Mouse (Mus musculus) heart, embryonic 14.5 days (tissue): ENCODE results near the gene Anks1b. TPM values are rescaled to one million over a fixed set of nuclear protein-coding genes. Genes with fewer than 3 reads are reported as not detected.

ENCODE experiments used
- ATAC-seq: fragments of 200-750 bp; cut with Nextera tagmentation; 2 replicates; pipeline ENCODE4 v1.8.0; 2017; ENCODE audit warnings: low read depth, moderate TSS enrichment; ENCODE audit not compliant: insufficient number of reproducible peaks, insufficient read depth, low FRiP score
- H3K27ac ChIP-seq, 2 experiments: fragments of 200-500 bp in 1 of 2; fragments of 300-500 bp in 1 of 2; sonication (generic) in 1 of 2; replicated peaks in 1 of 2; 2 replicates each; pipeline ENCODE4 v1.5.1; 2012 to 2014; ENCODE audit warnings: low read depth in 2 of 2, low read length in 2 of 2, control low read depth in 1 of 2, mild to moderate bottlenecking in 1 of 2, mixed read lengths in 1 of 2; ENCODE audit not compliant: control insufficient read depth in 1 of 2, insufficient read depth in 1 of 2
- H3K27me3 ChIP-seq: fragments of 300-500 bp; sonication (generic); 2 replicates; pipeline ENCODE4 v1.6.1; 2014; ENCODE audit warnings: mild to moderate bottlenecking, low read length, control low read depth; ENCODE audit not compliant: control insufficient read depth, insufficient read depth
- H3K36me3 ChIP-seq: fragments of 300-500 bp; sonication (generic); 2 replicates; pipeline ENCODE4 v1.6.1; 2014; ENCODE audit warnings: mild to moderate bottlenecking, control low read depth, low read length, mixed read lengths; ENCODE audit not compliant: control insufficient read depth, insufficient read depth
- H3K4me1 ChIP-seq, 2 experiments: fragments of 200-500 bp in 1 of 2; fragments of 300-500 bp in 1 of 2; sonication (generic) in 1 of 2; 2 replicates each; pipeline ENCODE4 v1.6.1; 2012 to 2014; ENCODE audit warnings: low read length in 2 of 2, control low read depth in 1 of 2, mixed read lengths in 1 of 2; ENCODE audit not compliant: control insufficient read depth in 2 of 2, insufficient read depth in 2 of 2
- H3K4me2 ChIP-seq: fragments of 300-500 bp; sonication (generic); 2 replicates; pipeline ENCODE4 v1.6.1; 2014; ENCODE audit warnings: mild to moderate bottlenecking, low read length
- H3K4me3 ChIP-seq, 2 experiments: fragments of 200-500 bp in 1 of 2; fragments of 300-500 bp in 1 of 2; sonication (generic) in 1 of 2; 2 replicates each; pipeline ENCODE4 v1.5.1; 2012 to 2014; ENCODE audit warnings: low read length in 2 of 2, mild to moderate bottlenecking in 2 of 2, control low read depth in 1 of 2, low read depth in 1 of 2, moderate library complexity in 1 of 2; ENCODE audit not compliant: control insufficient read depth in 1 of 2, insufficient read depth in 1 of 2
- H3K9ac ChIP-seq: fragments of 300-500 bp; sonication (generic); 2 replicates; pipeline ENCODE4 v1.6.1; 2014; ENCODE audit warnings: mild to moderate bottlenecking, low read length
- H3K9me3 ChIP-seq: fragments of 300-500 bp; sonication (generic); 2 replicates; pipeline ENCODE4 v1.6.1; 2016; ENCODE audit warnings: low read length, control low read depth; ENCODE audit not compliant: control insufficient read depth
- WGBS: fragments of 180-500 bp; shearing (Covaris S2); extraction: QIAGEN DNeasy Blood & Tissue Kit; methylation state at CpG from one replicate; pipeline ENCODE4 v1.1.7; 2014; 5-methylcytosine and 5-hydroxymethylcytosine counted together
- polyA plus RNA-seq: library from polyadenylated mRNA; unstranded; fragments of >200 nt; fragmentation: Nextera tagmentation; extraction: Ambion mirVana; gene quantifications from 2 replicates; pipeline ENCODE4 v1.2.1, GENCODE M21; 2014

Anks1b gene
- polyA plus RNA-seq, 1 experiment from 2014 or later = 0.14 TPM

DNA sequence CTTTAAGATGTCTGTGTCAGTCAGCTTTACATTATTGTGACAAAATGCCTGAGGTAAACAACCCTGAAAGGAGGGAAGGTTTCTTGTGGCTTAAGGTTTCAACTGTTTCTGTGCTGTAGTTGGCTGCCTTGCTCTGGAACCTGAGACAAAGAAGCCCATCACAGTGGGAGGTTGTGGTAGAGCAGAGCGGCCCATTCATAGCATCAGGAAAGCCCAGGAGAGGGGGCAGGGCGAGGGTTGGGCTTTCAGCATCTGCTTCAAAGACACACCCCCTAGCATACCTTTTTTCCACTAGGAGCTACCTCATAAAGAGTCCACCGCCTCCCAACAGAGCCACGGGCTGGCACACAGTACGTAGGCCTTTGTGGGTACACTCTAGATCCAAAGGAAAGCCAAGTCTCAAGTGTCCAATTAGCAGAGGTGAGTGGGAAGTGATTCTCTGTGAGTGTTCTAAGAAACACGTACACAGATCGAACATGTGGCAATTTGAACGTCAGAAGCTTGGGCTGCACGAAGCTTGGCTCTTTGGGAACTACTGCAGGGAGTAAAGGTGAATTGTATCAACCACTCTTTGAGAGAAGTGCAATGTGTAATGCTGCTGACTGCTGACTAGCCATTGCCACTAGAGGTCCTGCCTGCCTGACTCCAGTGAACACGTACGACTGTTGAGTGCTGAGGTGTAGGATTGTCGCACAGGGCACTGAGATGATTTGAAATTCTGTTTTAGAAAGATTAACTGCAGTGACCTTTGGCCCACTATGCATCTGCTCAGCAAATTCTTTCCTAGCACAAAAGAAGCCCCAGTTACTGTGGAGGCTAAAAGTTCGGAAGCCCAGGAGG lies 906.5 kb downstream of the Anks1b start:
- H3K27ac ChIP-seq = no peak overlapping the region
- no peaks in the 10 kb centered on the region for H3K27me3 ChIP-seq
- no peak overlapping the region for H3K4me2 ChIP-seq
- no peaks in the 10 kb centered on the region for H3K36me3 ChIP-seq
- no peak for ATAC-seq
- WGBS = 53% methylated on average over 13 of the region's 13 CpGs
- H3K4me3 ChIP-seq = no peak overlapping the region
- no peaks in the 10 kb centered on the region for H3K4me1 ChIP-seq
- no peak overlapping the region for H3K9ac ChIP-seq
- no peaks in the 10 kb centered on the region for H3K9me3 ChIP-seq

GRCm38 (mm10) chr10:90784981-90785650 lies 911.8 kb downstream of the Anks1b start:
- Histone ChIP-seq H3K4me3 (no peak overlapping the region), H3K4me2 (no peak overlapping the region), H3K27me3 (no peaks in the 10 kb centered on the region), H3K9ac (no peak overlapping the region), H3K4me1 (no peaks in the 10 kb centered on the region), H3K27ac (no peak overlapping the region), H3K9me3 (no peaks in the 10 kb centered on the region), H3K36me3 (no peaks in the 10 kb centered on the region)
- no peak for ATAC-seq
- 72% methylated on average over 4 of the region's 4 CpGs for WGBS

GRCm38 (mm10) chr10:90785680-90786079 lies 912.4 kb downstream of the Anks1b start:
- Histone ChIP-seq H3K4me2 (no peak overlapping the region), H3K9ac (no peak overlapping the region), H3K4me3 (no peak overlapping the region), H3K27ac (no peak overlapping the region), H3K4me1 (no peaks in the 10 kb centered on the region), H3K36me3 (no peaks in the 10 kb centered on the region), H3K27me3 (no peaks in the 10 kb centered on the region), H3K9me3 (no peaks in the 10 kb centered on the region)
- WGBS = 71% methylated on average over 8 of the region's 8 CpGs
- ATAC-seq = no peak

- no peaks in the 10 kb centered on the region for H3K4me1 ChIP-seq
- no peaks in the 10 kb centered on the region for H3K36me3 ChIP-seq
- no peak overlapping the region for H3K27ac ChIP-seq
- H3K27me3 ChIP-seq = no peaks in the 10 kb centered on the region
- no peak overlapping the region for H3K9ac ChIP-seq
- WGBS = 40% methylated on average over 6 of the region's 6 CpGs
- H3K9me3 ChIP-seq = no peaks in the 10 kb centered on the region
- H3K4me2 ChIP-seq = no peak overlapping the region
- no peak overlapping the region for H3K4me3 ChIP-seq
- ATAC-seq = no peak
Measured at GRCm38 (mm10) chr10:90803112-90803511, 929.8 kb downstream of the Anks1b start.

DNA sequence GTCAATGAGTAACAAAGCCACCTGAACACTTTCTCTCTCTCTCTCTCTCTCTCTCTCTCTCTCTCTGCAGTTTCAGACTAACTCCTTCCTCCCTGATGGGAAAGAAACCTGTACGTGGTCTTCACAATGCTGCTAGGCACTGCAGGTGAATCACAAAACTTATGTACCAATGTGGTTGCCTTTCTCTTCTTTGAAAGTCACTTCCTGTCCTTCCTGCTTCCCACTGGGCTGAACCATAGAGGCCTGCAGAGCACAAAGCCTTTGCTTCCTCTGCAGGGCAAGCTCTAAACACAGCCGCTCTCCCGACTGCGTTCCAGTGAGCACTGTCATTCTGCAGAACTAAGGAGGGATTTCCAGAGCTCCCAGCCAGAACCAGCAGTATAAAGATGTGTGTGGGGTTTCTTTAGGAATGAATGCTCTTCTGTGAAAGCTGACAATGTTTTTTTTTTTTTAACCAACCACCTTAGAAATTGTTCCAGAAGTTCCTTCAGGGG lies 931.3 kb downstream of the Anks1b start:
- no peak for ATAC-seq
- no peaks in the 10 kb centered on the region for H3K27me3 ChIP-seq
- no peaks in the 10 kb centered on the region for H3K36me3 ChIP-seq
- no peaks in the 10 kb centered on the region for H3K9me3 ChIP-seq
- H3K4me3 ChIP-seq = no peak overlapping the region
- no peak overlapping the region for H3K4me2 ChIP-seq
- H3K4me1 ChIP-seq = no peaks in the 10 kb centered on the region
- WGBS = 21% methylated on average over 4 of the region's 4 CpGs
- H3K27ac ChIP-seq = no peak overlapping the region
- H3K9ac ChIP-seq = no peak overlapping the region

- H3K4me3 ChIP-seq = no peak overlapping the region
- no peaks in the 10 kb centered on the region for H3K4me1 ChIP-seq
- no peaks in the 10 kb centered on the region for H3K27me3 ChIP-seq
- H3K9me3 ChIP-seq = no peaks in the 10 kb centered on the region
- ATAC-seq = no peak
- no peaks in the 10 kb centered on the region for H3K36me3 ChIP-seq
- H3K4me2 ChIP-seq = no peak overlapping the region
- H3K27ac ChIP-seq = no peak overlapping the region
- no peak overlapping the region for H3K9ac ChIP-seq
- WGBS = 55% methylated on average over 8 of the region's 8 CpGs
Measured at GRCm38 (mm10) chr10:90808616-90809310, 935.5 kb downstream of the Anks1b start.

DNA sequence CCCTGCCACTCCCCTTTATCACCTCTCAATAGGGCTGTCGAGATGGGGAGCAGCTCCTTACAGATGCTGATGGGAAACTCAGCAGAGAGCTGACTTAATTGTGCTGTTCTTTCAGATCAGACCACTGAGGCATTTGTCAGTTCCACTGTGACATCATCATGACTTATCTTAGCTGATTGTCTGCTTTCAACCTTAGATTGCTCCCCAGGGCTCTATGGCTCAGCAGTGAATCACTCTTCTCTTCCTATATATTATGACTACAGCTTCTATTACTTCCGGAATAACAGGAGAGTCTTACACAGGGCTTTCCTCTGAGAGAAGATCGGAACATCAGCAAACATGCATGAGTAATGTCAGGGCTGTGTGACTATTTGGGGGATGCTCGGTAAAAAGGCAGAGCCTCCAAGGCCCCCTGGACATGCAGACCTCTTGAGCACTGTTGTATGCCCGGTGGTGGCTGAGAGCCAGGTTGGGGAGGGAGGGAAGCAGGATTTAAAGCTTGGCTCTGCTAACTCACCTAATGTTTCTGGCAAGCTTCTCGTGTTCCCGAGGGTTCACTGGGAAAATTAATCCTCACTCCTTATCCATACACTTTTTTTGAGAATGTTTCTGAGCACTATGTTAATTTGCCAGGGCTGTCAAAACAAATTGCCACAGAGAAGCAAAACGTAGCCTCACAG lies 936.7 kb downstream of the Anks1b start:
- Histone ChIP-seq H3K4me2 (no peak overlapping the region), H3K27me3 (no peaks in the 10 kb centered on the region), H3K36me3 (no peaks in the 10 kb centered on the region), H3K9me3 (no peaks in the 10 kb centered on the region), H3K9ac (no peak overlapping the region), H3K4me3 (no peak overlapping the region), H3K27ac (no peak overlapping the region), H3K4me1 (no peaks in the 10 kb centered on the region)
- WGBS = 34% methylated on average over 8 of the region's 8 CpGs
- no peak for ATAC-seq
